Mouse (Mus musculus): ENCODE results near the gene Id3. TPM values are rescaled to one million over a fixed set of nuclear protein-coding genes. Genes with fewer than 3 reads are reported as not detected.
A peak's percentile ranks its signal among the peaks of the same experiment; 100 is the strongest.

Gene Id3
- total RNA-seq, 1 experiment = 126 TPM

- in situ Hi-C loops (cut with MboI; ENCODE audit: low sequenced_read_pairs in 2 of 2, unreplicated experiment in 2 of 2) = no loop called here
- Histone ChIP-seq H3K27ac (ENCODE audit: insufficient read depth, low read depth, low read length, poor library complexity, severe bottlenecking) (no peak overlapping the region), H3K9ac (ENCODE audit: insufficient read depth, low read depth, low read length, poor library complexity, severe bottlenecking) (no peak overlapping the region)
These were observed 43.0 kb downstream of the Id3 start for GRCm38 (mm10) chr4:136186315-136186714.

DNA sequence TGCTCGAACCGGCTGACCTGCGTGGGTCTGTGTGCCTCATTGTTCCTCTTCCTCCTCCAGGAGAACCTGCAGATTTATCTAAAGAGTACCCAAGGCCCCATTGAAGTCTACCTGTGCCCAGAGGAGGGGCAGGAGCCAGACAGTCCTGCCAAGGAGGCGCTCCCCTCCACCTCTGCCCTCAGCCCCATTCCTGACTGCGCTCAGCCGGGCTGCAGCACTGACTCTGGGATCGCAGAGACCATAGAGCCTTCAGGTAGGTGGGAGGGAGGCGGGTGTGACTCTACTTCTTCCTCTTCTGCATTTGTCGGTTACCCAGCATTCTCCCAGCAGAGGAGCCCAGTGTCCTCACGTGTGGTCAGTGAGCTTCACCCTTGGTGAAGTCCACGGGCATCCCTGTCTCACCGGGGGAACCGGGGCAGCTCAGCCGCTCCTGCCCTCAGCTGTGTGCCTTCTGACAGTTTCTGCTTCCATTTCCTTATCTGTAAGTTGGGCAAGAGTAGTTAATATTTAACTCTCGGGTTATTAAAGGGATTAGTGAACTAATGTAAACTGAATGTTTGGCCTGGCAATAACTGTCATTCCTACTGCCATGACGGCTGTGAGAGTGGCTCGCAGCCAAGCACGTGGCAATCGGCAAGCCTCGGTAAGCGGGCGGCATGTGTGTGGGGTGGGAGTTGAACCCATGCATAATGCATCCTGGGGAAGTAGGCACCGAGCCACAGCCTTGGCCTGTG is 43.6 kb downstream of the Id3 start:
- Histone ChIP-seq H3K4me3 (ENCODE audit: insufficient read depth in 1 of 2, low read depth in 1 of 2, low read length in 2 of 2, poor library complexity in 1 of 2, severe bottlenecking in 1 of 2) (no peak overlapping the region), H3K36me3 (ENCODE audit: control insufficient read depth, insufficient read depth, low read length, poor library complexity, severe bottlenecking) (peaks cover 35% of the 10 kb centered on the region), H3K9me3 (ENCODE audit: control insufficient read depth, insufficient read depth, low read depth, low read length) (no peaks in the 10 kb centered on the region), H3K4me1 (ENCODE audit: control insufficient read depth in 2 of 2, insufficient read depth in 2 of 2, low read length in 2 of 2, poor library complexity in 1 of 2) (no peaks in the 10 kb centered on the region), H3K27ac (ENCODE audit: insufficient read depth, low read depth, low read length, poor library complexity, severe bottlenecking) (no peak overlapping the region), H3K9ac (ENCODE audit: insufficient read depth, low read depth, low read length, poor library complexity, severe bottlenecking) (no peak overlapping the region)
- in situ Hi-C loops (cut with MboI; ENCODE audit: low sequenced_read_pairs in 2 of 2, unreplicated experiment in 2 of 2) = no loop called here
- no peak for TF ChIP-seq HCFC1 (IDR thresholded peaks at IDR 0.05; ENCODE audit: borderline replicate concordance, insufficient read depth, low read length)
- no peak for TF ChIP-seq CHD2 (IDR thresholded peaks at IDR 0.05; ENCODE audit: low read depth, low read length)
- no peak for TF ChIP-seq MAFK (IDR thresholded peaks at IDR 0.05; ENCODE audit: insufficient read depth, low read depth, low read length)
- TF ChIP-seq ZNF384 (IDR thresholded peaks at IDR 0.05; ENCODE audit: low read depth, low read length) = no peak
- TF ChIP-seq ZC3H11A (IDR thresholded peaks at IDR 0.05; ENCODE audit: borderline replicate concordance, low read depth, low read length) = no peak
- DNase-seq (ENCODE audit: low read depth, low spot score) = no peak

More at GRCm38 (mm10) chr4:136186315-136186714, 43.0 kb downstream of the Id3 start:
- Histone ChIP-seq H3K4me1 (ENCODE audit: control insufficient read depth in 2 of 2, insufficient read depth in 2 of 2, low read length in 2 of 2, poor library complexity in 1 of 2) (no peaks in the 10 kb centered on the region), H3K4me3 (ENCODE audit: insufficient read depth in 1 of 2, low read depth in 1 of 2, low read length in 2 of 2, poor library complexity in 1 of 2, severe bottlenecking in 1 of 2) (no peak overlapping the region), H3K36me3 (ENCODE audit: control insufficient read depth, insufficient read depth, low read length, poor library complexity, severe bottlenecking) (peaks cover 34% of the 10 kb centered on the region), H3K9me3 (ENCODE audit: control insufficient read depth, insufficient read depth, low read depth, low read length) (no peaks in the 10 kb centered on the region)
- TF ChIP-seq CHD2 (IDR thresholded peaks at IDR 0.05; ENCODE audit: low read depth, low read length) (no peak), ZC3H11A (IDR thresholded peaks at IDR 0.05; ENCODE audit: borderline replicate concordance, low read depth, low read length) (no peak)
- no peak for DNase-seq (ENCODE audit: low read depth, low spot score)

GRCm38 (mm10) chr4:136188973-136189737 is 45.9 kb downstream of the Id3 start:
- in situ Hi-C loops (cut with MboI; ENCODE audit: low sequenced_read_pairs in 2 of 2, unreplicated experiment in 2 of 2) = no loop called here
- H3K36me3 ChIP-seq (ENCODE audit: control insufficient read depth, insufficient read depth, low read length, poor library complexity, severe bottlenecking) = peaks cover 39% of the 10 kb centered on the region; the same call in 1 of the 2 replicates
- no peak overlapping the region for H3K4me3 ChIP-seq (ENCODE audit: insufficient read depth in 1 of 2, low read depth in 1 of 2, low read length in 2 of 2, poor library complexity in 1 of 2, severe bottlenecking in 1 of 2)
- peaks cover 4 to 15% of the 10 kb centered on the region in 2 experiments for H3K4me1 ChIP-seq (ENCODE audit: control insufficient read depth in 2 of 2, insufficient read depth in 2 of 2, low read length in 2 of 2, poor library complexity in 1 of 2)
- no peak overlapping the region for H3K9ac ChIP-seq (ENCODE audit: insufficient read depth, low read depth, low read length, poor library complexity, severe bottlenecking)
- no peak overlapping the region for H3K27ac ChIP-seq (ENCODE audit: insufficient read depth, low read depth, low read length, poor library complexity, severe bottlenecking)
- no peaks in the 10 kb centered on the region for H3K9me3 ChIP-seq (ENCODE audit: control insufficient read depth, insufficient read depth, low read depth, low read length)
- no peak for TF ChIP-seq CHD2 (IDR thresholded peaks at IDR 0.05; ENCODE audit: low read depth, low read length)
- TF ChIP-seq ZNF384 (IDR thresholded peaks at IDR 0.05; ENCODE audit: low read depth, low read length) = peak; percentile 63
- no peak for DNase-seq (ENCODE audit: low read depth, low spot score)

GRCm38 (mm10) chr4:136189912-136190311 is 46.6 kb downstream of the Id3 start:
- Histone ChIP-seq H3K27ac (ENCODE audit: insufficient read depth, low read depth, low read length, poor library complexity, severe bottlenecking) (no peak overlapping the region), H3K4me3 (ENCODE audit: insufficient read depth in 1 of 2, low read depth in 1 of 2, low read length in 2 of 2, poor library complexity in 1 of 2, severe bottlenecking in 1 of 2) (no peak overlapping the region), H3K4me1 (ENCODE audit: control insufficient read depth in 2 of 2, insufficient read depth in 2 of 2, low read length in 2 of 2, poor library complexity in 1 of 2) (peaks cover 5 to 19% of the 10 kb centered on the region in 2 experiments), H3K36me3 (ENCODE audit: control insufficient read depth, insufficient read depth, low read length, poor library complexity, severe bottlenecking) (peaks cover 33% of the 10 kb centered on the region; the same call in 1 of the 2 replicates), H3K9me3 (ENCODE audit: control insufficient read depth, insufficient read depth, low read depth, low read length) (no peaks in the 10 kb centered on the region), H3K9ac (ENCODE audit: insufficient read depth, low read depth, low read length, poor library complexity, severe bottlenecking) (no peak overlapping the region)
- in situ Hi-C loops (cut with MboI; ENCODE audit: low sequenced_read_pairs in 2 of 2, unreplicated experiment in 2 of 2) = no loop called here
- TF ChIP-seq ZNF384 (IDR thresholded peaks at IDR 0.05; ENCODE audit: low read depth, low read length) = no peak
- TF ChIP-seq HCFC1 (IDR thresholded peaks at IDR 0.05; ENCODE audit: borderline replicate concordance, insufficient read depth, low read length) = no peak
- TF ChIP-seq CHD2 (IDR thresholded peaks at IDR 0.05; ENCODE audit: low read depth, low read length) = no peak
- no peak for TF ChIP-seq MAFK (IDR thresholded peaks at IDR 0.05; ENCODE audit: insufficient read depth, low read depth, low read length)
- DNase-seq (ENCODE audit: low read depth, low spot score) = no peak

All from ES-E14 (cell line).